ENCODE assay signal across 1 mouse cellular context in genomic region chr5:142949580-142949979, GRCm38 (mm10).
TF ChIP-seq lines count a peak whose summit lies in the region.

No protein-coding gene starts in this region.

TF ChIP-seq in CH12.LX, 34 proteins besides CTCF, POLR2A, EP300 and RAD21:
- TF ChIP-seq ETS1 (conservative IDR thresholded peaks at IDR 0.05; ENCODE audit: low read depth, low read length) = peak; percentile 74
- no peak; the same call in 1 of the 2 replicates for TF ChIP-seq RCOR1 (conservative IDR thresholded peaks at IDR 0.05; ENCODE audit: low read depth, low read length)
- TF ChIP-seq MAFK (IDR thresholded peaks at IDR 0.05; ENCODE audit: insufficient replicate concordance, low read length) = no peak
- TF ChIP-seq E2F4 (IDR thresholded peaks at IDR 0.05; ENCODE audit: insufficient replicate concordance, low read depth, low read length) = no peak
- TF ChIP-seq GABPA (IDR thresholded peaks at IDR 0.05; ENCODE audit: insufficient replicate concordance, low read depth, low read length) = no peak
- no peak for TF ChIP-seq MAZ (IDR thresholded peaks at IDR 0.05; ENCODE audit: low read depth, low read length)
- TF ChIP-seq SIN3A (IDR thresholded peaks at IDR 0.05; ENCODE audit: low read length) = no peak; the same call in 1 of the 2 replicates
- TF ChIP-seq KAT2A (IDR thresholded peaks at IDR 0.05; ENCODE audit: insufficient replicate concordance, low read length) = no peak
- TF ChIP-seq CHD1 (IDR thresholded peaks at IDR 0.05; ENCODE audit: low read depth, low read length) = no peak
- no peak for TF ChIP-seq MAX (IDR thresholded peaks at IDR 0.05; ENCODE audit: low read length)
- TF ChIP-seq HCFC1 (IDR thresholded peaks at IDR 0.05; ENCODE audit: low read depth, low read length) = no peak
- peak; percentile 41 for TF ChIP-seq ELF1 (IDR thresholded peaks at IDR 0.05; ENCODE audit: low read depth, low read length)
- TF ChIP-seq USF2 (conservative IDR thresholded peaks at IDR 0.05; ENCODE audit: low read depth, low read length) = no peak
- TF ChIP-seq UBTF (IDR thresholded peaks at IDR 0.05; ENCODE audit: low read depth, low read length) = no peak
- TF ChIP-seq TCF12 (IDR thresholded peaks at IDR 0.05; ENCODE audit: low read depth, low read length) = peak; percentile 64; the same call in 1 of the 2 replicates
- TF ChIP-seq MXI1 (IDR thresholded peaks at IDR 0.05; ENCODE audit: low read depth, low read length) = no peak
- TF ChIP-seq MEF2A (IDR thresholded peaks at IDR 0.05; ENCODE audit: borderline replicate concordance, low read depth, low read length) = peak; percentile 86
- no peak for TF ChIP-seq USF1 (IDR thresholded peaks at IDR 0.05; ENCODE audit: low read depth, low read length)
- TF ChIP-seq ZKSCAN1 (IDR thresholded peaks at IDR 0.05; ENCODE audit: borderline replicate concordance, low read depth, low read length) = no peak
- TF ChIP-seq NRF1 (IDR thresholded peaks at IDR 0.05; ENCODE audit: low read depth, low read length) = no peak
- no peak for TF ChIP-seq POLR2AphosphoS2 (IDR thresholded peaks at IDR 0.05; ENCODE audit: low read depth, low read length)
- TF ChIP-seq TBP (conservative IDR thresholded peaks at IDR 0.05; ENCODE audit: low read depth, low read length) = no peak
- TF ChIP-seq JUN (IDR thresholded peaks at IDR 0.05; ENCODE audit: insufficient read depth, low read depth, low read length) = no peak
- no peak for TF ChIP-seq ZMIZ1 (IDR thresholded peaks at IDR 0.05; ENCODE audit: low read depth, low read length)
- no peak for TF ChIP-seq JUND (conservative IDR thresholded peaks at IDR 0.05; ENCODE audit: low read depth, low read length)
- TF ChIP-seq ZC3H11A (IDR thresholded peaks at IDR 0.05; ENCODE audit: low read depth, low read length) = no peak
- TF ChIP-seq PAX5 (IDR thresholded peaks at IDR 0.05; ENCODE audit: low read length) = no peak
- peak; percentile 79 for TF ChIP-seq IRF4 (IDR thresholded peaks at IDR 0.05; ENCODE audit: low read depth, low read length)
- TF ChIP-seq ZNF384 (IDR thresholded peaks at IDR 0.05; ENCODE audit: low read depth, low read length) = no peak; the same call in 1 of the 2 replicates
- TF ChIP-seq SMC3 (IDR thresholded peaks at IDR 0.05; ENCODE audit: low read depth, low read length) = no peak
- peak; percentile 63; the same call in 1 of the 2 replicates for TF ChIP-seq BHLHE40 (IDR thresholded peaks at IDR 0.05; ENCODE audit: low read depth, low read length)
- peak; percentile 35; the same call in 1 of the 2 replicates for TF ChIP-seq CHD2 (IDR thresholded peaks at IDR 0.05; ENCODE audit: low read length)
